Mouse (Mus musculus): ENCODE data around the gene Ranbp2.

Gene Ranbp2

GRCm38 (mm10) chr10:58446384-58447279 is at the start of gene Ranbp2:
Gene Ranbp2, plus strand, starts transcription at chr10:58446920.
- peak; percentile 95 for DNase-seq (ENCODE audit: low spot score)

GRCm38 (mm10) chr10:58398941-58399340 is 47.8 kb upstream of the Ranbp2 start:
- no peak for DNase-seq (ENCODE audit: low spot score)

- DNase-seq (ENCODE audit: low spot score) = no peak
Measured at GRCm38 (mm10) chr10:58401838-58402237, 44.9 kb upstream of the Ranbp2 start.

GRCm38 (mm10) chr10:58404639-58405038 is 42.1 kb upstream of the Ranbp2 start:
- DNase-seq (ENCODE audit: low spot score) = no peak

DNA sequence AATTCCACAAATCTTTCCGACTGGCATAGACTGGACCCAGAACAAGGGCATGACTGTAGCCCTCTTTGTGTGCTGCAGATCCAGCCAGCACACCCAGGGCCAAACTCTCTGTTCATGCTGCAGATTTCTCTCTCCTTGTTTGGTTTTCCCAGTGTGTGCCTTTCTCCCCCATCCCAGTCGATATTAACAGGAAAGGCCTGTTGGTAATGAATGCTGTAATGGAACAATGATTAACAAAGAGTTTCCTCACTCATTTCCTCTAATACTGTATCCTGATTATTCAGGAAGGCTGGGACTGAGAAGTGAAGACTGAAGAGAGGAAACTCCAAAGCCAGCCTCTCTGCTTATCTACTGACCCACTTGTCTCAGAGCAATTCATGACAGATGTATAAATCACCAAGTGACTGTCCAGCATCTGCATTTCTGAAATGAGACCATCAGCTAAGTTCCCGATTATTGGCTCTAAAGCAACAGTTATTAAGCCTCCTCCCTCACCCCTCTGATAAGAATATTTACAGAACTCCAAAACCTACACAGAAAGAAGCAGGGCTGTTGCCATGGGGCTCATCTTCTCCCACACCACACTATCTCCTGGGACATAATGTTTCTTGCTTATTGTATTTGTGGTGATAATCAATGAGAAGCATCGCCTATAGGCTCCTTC is 41.3 kb upstream of the Ranbp2 start:
- DNase-seq (ENCODE audit: low spot score) = no peak

DNA sequence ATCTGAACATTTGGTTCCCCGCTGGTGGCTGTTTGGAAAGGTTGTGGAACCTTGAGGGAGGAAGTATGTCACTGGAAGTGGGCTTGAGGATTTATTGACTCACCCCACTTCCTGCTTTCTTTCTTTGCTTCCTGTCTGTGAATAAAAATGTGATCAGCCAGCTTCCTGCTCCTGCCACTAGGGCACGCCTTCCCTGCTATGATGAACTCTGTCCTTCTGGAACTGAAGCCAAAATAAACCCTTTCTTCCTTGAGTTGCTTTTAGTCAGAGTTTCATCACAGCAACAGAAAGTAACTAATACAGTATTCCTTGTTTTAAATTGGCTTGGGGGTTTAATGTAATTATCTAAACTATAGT is 40.8 kb upstream of the Ranbp2 start:
- DNase-seq (ENCODE audit: low spot score) = no peak

- DNase-seq (ENCODE audit: low spot score) = no peak
Measured at GRCm38 (mm10) chr10:58412331-58412730, 34.4 kb upstream of the Ranbp2 start.

DNA sequence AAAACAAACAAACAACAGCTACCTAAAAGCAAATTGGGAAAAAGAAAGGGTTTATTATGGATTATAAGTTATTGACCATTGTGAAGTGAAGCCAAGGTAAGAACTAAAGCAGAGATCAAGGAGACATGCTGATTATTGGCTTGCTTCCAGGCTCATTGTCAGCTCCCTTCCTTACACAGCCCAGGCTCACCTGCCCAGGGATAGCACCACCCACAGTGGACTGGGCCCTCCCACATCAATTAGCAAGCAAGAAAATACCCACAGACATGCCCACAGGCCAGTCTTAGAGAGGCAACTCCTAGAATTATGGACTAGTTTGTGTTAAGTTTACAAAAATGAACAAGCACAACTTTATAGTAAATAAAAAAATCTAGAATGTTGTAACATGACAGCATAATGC is 33.9 kb upstream of the Ranbp2 start:
- DNase-seq (ENCODE audit: low spot score) = no peak

- no peak for DNase-seq (ENCODE audit: low spot score)
Measured at GRCm38 (mm10) chr10:58416702-58417101, 30.0 kb upstream of the Ranbp2 start.

GRCm38 (mm10) chr10:58418290-58418971 is 28.3 kb upstream of the Ranbp2 start:
- DNase-seq (ENCODE audit: low spot score) = no peak

GRCm38 (mm10) chr10:58427930-58428329 is 18.8 kb upstream of the Ranbp2 start:
- DNase-seq (ENCODE audit: low spot score) = no peak

DNA sequence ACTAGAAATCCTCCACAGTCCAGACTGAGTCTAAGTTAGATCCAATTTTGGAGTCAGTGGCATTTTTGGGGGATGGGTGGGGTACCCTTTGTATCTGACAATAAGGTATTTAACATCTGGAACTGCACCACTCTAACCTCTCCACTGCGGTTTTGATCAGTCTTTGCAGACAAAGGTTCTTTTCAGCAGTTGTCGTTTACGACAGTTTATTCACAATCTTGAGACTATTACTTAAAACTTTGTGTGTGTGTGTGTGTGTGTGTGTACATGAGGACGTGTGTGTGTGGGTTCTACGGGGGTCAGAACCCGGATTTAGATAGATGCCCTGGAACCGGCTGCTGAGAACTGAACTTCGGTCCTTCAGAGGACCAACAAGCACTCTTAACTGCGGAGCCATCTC is 870 bp upstream of the Ranbp2 start:
- DNase-seq (ENCODE audit: low spot score) = peak; percentile 9

DNA sequence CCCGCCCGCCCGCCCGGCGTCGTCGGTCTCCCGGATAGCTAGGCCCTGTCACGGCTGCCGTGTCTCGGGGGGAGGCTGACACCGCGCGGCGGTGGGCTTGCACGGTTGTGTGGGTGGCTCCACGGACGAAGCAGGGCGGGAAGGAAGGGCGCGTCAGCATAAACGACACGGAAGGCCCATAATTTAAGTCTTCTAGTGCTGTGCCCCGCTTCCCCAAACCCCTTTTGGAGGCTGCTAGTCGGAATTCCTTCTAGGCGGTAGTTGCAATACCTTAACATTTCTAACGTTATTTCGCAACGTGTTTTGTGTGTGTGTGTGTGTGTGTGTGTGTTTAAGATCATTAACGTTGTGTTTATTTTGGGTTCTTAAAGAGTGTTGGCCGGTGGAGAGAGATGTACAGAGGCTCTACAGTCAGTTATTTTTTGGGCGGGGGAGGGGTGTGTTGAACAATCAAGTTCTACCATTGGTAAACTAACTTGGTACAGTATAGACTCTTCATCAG is 611 bp downstream of the Ranbp2 start:
- DNase-seq (ENCODE audit: low spot score) = peak; percentile 55

DNA sequence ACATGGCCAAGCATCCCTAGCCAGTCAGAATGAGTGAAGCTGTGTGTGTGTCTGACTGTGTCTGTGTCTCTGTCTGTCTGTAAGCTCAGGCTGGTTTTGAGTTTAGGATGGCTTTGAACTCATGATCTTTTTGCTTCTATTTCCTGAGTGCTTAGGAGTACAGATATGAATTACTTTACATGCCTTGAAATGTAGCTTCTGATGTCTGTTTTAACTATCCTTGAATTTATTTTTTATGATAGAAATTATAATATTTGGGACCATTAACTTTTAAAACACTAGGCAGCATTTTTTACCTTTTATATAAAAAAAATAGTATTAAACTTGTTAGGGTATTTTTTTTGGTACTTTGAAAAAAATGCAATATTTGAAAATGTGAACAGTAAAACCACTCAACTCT is 4.9 kb downstream of the Ranbp2 start:
- no peak for DNase-seq (ENCODE audit: low spot score)

- DNase-seq (ENCODE audit: low spot score) = no peak
Measured at GRCm38 (mm10) chr10:58452185-58452584, 5.5 kb downstream of the Ranbp2 start.

GRCm38 (mm10) chr10:58459896-58460295 is 13.2 kb downstream of the Ranbp2 start:
- DNase-seq (ENCODE audit: low spot score) = no peak

GRCm38 (mm10) chr10:58477086-58477755 is 30.5 kb downstream of the Ranbp2 start:
- no peak for DNase-seq (ENCODE audit: low spot score)

- DNase-seq (ENCODE audit: low spot score) = no peak
Measured at GRCm38 (mm10) chr10:58478071-58478578, 31.4 kb downstream of the Ranbp2 start.

DNA sequence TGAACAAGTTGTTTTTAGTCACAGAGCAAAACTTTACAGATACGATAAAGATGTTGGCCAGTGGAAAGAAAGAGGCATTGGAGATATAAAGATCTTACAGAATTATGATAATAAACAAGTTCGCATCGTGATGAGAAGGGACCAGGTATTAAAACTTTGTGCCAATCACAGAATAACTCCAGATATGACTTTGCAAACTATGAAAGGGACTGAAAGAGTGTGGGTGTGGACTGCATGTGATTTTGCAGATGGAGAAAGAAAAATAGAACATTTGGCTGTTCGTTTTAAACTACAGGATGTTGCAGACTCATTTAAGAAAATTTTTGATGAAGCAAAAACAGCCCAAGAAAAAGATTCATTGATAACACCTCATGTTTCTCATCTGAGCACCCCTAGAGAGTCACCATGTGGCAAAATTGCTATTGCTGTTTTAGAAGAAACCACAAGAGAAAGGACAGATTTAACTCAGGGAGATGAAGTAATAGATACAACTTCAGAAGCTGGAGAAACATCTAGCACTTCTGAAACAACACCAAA is 33.3 kb downstream of the Ranbp2 start:
- DNase-seq (ENCODE audit: low spot score) = no peak

- no peak for DNase-seq (ENCODE audit: low spot score)
Measured at GRCm38 (mm10) chr10:58491031-58491430, 44.3 kb downstream of the Ranbp2 start.

DNA sequence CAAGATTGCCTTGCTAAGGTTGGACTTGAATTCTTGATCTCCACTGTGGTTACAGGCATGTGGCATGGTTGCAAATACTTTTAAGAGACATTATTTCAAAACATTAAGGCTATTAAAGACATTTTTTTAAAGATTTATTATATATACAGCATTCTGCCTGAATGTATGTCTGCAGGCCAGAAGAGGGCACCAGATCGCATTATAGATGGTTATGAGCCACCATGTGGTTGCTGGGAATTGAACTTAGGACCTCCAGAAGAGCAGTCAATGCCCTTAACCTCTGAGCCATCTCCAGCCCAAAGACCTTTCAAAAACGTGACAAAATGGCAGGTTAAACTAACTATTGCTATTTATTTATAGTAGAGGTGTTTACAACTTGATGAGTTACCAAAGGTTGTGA is 48.9 kb downstream of the Ranbp2 start:
- no peak for DNase-seq (ENCODE audit: low spot score)

GRCm38 (mm10) chr10:58496732-58497131 is 50.0 kb downstream of the Ranbp2 start:
- DNase-seq (ENCODE audit: low spot score) = no peak

Data from spleen, adult 12 weeks (tissue).